Mouse (Mus musculus): ENCODE data around the gene Sdr42e1.

DNA sequence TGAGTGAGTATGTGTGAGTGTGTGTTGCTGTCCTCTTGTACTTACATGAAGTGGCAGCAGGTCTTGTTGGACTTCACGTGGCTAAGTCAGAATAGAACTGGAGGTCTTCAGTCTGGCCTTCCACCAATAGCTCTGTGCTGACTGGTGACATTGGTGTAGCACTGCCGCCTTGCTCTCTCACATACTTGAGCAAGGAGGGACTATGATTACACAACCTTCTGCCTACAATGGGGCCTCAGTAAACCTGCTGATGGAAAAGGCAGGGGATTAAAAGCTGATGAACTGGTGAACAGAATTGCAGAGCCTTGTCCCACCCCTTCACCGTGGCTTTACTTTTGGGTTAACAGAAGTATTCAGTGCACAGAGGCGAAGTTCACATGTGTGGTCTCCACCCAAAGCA, 18.6 kb upstream of the Sdr42e1 start:
- TF ChIP-seq CTCF (IDR thresholded peaks at IDR 0.05) (no peak), EP300 (IDR thresholded peaks at IDR 0.05; ENCODE audit: insufficient read depth, low read depth, low read length) (no peak)

Measured in heart, adult 2 months (tissue).